Mouse (Mus musculus): ENCODE measurements around the gene Serbp1. TPM values are rescaled to one million over a fixed set of nuclear protein-coding genes. Genes with fewer than 3 reads are reported as not detected.
A peak's percentile ranks its signal among the peaks of the same experiment; 100 is the strongest.

Serbp1 gene
- total RNA-seq, 1 experiment from 2014 or later, result 434 TPM

DNA sequence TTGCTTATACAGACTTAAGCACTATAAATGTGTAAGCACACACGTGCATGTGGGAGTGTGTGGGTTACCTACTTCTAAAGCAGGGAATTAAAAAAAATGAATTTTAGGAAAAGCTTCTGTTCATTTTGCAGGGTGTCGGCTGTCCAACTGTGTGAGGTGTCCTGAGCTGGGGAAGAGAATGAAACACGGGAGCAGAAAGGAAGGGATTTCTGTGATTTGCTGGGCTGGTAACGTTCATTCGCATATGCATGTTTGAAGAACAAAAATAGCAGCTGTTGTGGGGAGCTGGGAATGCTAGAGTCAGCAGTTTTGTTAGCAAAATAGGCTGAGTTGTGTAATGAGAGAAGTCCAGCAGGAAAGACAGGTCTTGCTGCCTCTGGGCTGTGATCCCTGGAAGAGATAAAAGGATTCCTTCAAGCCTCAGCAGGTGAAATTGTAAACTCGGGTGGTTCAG lies 62.8 kb downstream of the Serbp1 start:
- DNase-seq, result no peak

DNA sequence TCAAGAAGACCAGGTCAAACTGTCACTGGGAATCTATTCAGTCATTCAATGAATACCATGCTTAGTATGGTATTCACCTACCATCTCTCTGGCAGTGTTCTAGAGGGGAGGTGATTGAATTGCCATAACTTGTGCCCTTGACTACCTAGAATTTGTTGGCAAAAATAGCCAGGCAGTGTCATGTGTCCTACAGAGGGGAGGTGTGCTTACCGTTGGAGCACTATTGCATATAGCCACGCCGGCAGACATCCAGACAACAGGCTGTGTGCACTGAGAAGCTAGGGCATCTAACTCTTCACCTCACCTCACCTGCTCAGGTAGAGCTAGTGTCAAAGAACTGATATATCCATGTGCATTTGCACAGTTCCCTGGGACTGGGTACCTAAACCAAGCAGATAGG lies 63.3 kb downstream of the Serbp1 start:
- DNase-seq, result no peak

DNA sequence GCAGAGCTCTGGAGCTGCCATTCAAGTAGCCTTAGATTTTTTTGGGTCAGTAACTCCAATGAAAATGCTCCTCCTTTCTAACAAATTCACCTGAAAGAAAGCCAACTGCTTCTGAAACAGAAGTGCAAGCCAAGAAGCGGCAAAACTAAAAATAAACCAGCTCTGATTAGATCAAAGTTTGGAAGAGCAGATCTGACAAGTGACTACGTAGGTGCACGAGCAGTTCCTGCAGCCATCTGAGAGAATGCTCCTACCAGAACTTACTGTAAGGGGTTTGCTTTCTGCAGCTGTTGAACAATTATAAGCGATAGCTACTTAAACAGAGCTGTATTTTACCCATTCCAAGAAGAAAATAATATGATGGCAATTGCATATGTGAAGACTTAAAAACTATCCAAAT lies 64.5 kb downstream of the Serbp1 start:
- no peak for DNase-seq

DNA sequence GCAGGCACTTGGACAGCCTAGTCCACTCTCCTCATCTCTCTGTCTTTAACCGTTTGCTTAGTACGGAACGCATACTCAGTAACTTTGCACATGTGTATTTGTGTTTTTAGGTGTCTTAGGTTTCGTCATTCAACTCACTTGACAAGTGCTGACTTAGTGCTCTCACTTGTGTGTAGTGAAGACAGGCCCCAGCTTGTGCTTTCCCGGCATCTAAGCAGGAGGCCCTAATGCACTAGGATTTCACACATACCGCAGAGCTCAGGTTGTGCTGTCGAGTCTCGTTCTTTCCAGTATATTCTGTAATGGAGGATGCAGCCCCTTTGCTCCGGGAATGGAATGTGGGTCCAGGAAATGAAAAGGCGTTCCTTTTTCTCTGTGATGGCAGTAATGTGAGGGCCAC lies 65.2 kb downstream of the Serbp1 start:
- no peak for DNase-seq

DNA sequence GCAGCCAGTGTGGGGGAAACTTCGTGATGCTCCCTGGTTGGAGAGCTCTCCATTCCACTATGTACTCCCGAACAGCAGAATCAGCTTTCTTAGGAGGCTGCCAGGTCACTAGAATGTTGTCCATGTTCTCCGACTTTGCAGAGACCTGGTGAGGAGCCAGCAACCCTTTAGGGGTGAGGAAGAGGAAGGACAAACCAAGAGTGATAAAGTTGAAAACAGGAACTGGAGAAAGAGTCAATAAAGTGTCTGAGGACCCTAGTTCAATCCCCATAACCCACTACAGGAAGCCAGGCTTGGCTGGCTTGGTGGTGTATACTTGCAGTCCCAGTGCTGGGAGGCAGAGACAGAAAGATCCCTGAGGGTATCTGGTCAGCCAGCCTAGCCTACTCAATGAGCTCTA lies 71.0 kb downstream of the Serbp1 start:
- DNase-seq, result no peak

DNA sequence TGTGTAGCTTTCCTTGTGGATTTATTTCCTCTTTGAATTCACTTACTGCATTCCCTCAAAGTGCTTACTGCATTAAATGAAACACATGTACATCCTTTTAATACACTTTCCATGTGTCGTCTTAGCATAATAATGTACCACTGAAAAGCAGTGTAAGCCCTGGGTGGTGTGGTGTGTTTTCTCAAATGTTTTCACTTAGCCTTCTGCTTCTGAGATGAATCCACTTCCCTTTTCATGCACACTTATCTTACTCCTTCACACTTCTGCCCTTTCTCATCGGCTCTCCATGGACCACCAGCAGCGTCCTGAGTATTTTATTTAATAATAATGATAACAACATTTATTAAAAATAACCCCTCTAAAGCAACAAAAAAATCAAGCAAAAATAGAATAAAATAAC lies 71.8 kb downstream of the Serbp1 start:
- DNase-seq, result no peak

DNA sequence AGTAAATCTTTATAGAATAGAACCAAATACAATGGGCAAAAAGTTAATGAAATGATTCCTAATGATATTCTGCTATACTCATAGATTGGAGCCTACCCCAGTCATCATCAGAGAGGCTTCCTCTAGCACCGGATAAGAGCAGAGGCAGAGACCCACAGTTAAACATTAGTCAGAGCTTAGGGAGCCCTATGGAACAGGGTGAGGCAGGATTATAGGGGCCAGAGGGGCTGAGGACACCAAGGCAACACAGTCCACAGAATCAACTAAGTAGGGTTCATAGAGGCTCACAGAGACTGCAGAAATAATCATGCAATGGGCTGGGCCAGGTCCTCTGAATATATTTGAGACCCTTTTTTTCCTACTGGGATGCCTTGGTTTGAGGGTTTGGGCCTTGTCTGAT lies 76.7 kb downstream of the Serbp1 start:
- DNase-seq, result no peak

DNA sequence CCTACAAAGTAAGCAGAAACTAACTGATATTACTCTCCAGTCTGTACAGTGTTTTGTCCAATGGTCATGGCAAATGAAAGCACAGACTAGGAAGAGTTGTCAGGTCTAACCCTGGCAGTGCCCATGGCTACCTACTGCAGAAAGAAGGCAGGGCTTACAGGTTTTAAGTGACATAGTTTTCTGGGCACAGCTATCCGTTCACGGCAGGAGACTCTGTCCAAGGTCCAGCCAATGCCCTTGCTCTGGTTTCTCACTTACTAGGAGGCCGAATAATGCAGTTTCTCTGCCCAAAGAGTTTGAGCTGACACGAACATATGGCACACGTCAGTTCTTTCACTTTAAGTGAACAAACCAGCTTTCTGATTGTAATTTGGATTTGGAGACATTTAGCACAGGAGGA lies 79.1 kb downstream of the Serbp1 start:
- no peak for DNase-seq

DNA sequence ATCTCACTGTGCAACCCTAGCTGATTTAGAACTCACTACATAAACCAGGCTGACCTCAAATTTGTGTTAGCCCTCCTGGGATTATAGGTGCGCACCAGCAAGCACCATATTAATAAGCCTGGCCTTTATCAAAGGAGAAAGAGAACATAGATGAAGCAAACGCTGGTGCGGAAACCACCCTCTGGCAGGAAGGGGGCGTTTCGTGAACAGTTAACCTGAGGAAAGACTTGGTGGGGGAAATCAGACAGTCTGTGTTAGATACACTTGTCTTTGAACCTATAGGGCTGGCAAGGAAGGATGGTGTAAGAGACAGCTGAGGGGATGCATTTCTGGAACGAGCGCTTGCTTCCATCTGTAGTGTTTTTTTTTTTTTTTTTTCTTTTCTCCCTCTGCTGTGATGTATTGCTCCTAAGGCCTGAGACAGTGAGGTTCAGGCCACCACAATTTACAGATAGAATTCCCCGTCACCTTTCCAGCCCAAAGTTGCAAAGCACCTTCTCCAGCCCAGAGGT lies 79.9 kb downstream of the Serbp1 start:
- DNase-seq, result no peak

DNA sequence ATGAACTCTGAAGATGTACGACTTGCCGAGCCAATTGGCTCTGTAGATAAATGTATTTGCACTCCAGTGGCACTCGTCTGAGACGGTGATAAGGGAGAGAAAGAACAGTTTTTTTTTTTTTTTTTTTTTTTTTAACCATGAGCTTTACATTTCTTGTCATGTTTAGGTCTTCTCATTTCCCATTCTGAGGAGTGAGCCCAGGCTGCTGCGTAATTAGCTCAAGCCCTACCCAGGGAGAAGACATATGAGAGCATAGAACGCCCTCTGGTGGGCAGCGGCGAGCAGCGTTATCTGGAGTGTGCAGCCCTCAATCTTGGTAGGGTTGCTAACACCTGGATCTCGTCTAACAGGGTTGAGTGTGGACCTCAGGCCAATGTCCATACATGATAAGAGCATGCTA lies 80.5 kb downstream of the Serbp1 start:
- peak; percentile 83 for DNase-seq

DNA sequence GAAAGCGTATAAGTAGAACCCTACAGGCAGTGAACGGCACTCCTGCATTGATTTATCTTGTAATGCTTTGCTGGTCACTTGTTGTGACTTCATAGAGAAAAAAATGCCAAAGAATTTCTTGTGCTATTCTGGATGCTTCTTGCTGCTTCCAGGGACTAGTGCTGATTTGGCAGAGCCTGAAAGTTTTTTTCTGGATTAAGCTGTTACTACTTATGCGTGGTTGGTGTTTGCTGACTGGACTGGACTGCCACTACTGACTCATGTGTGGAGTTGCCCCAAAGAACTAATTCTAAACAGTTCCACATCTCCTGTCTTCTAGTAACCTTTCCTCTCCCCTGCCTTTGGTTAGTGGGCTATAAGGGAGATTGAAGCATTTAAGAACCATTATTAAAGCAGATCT lies 85.8 kb downstream of the Serbp1 start:
- DNase-seq, result no peak

DNA sequence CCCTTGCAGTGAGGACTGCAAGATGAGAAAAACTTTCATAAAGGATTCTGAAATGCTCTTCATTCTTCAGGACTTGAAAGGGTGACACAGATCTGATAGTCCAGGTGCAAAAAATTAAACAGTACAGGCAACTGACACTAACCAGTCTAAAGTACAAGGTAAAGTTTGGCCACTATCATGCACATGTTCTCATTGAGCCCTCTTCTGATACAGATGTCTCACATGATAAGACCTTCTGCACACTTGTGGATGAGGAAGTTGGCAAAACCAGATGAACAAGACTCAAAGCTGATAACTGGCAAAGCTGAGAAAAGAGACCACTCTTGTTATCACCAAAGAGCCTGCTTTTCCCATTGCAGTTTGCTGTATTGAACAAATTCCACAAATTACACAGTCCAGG lies 100.0 kb downstream of the Serbp1 start:
- DNase-seq, result no peak

DNA sequence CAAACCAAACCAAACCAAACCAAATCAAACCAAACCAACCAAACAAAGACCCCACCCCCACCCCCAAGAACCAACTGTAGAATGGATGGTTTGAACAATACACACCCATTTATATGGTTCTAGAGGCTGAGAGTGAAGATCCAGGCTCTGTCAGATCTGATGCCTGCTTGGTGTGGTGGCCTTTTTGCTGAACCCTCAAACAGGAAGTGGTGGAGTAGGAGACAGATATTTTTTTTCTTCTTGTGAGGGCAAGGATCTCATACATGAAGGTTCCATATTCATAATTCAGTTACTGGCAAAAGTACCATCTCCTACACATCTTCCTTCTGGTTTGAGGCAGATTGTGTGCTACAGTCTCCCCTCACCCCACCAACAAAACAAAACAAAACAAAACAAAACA lies 101.5 kb downstream of the Serbp1 start:
- no peak for DNase-seq

Other genes with a start within 250 kb of the Serbp1 start
- gene Gadd45a, start 200.7 kb upstream of the Serbp1 start, total RNA-seq (2021), result 15.1 and 25.8 TPM in 2 replicates
- 0.11 and 0.23 TPM in 2 replicates for gene Il12rb2, start 138.0 kb downstream of the Serbp1 start, total RNA-seq (2021)